Mouse (Mus musculus): Measurements from ENCODE around the gene Vrk1. TPM values are rescaled to one million over a fixed set of nuclear protein-coding genes. Genes with fewer than 3 reads are reported as not detected.
A peak's percentile ranks its signal among the peaks of the same experiment; 100 is the strongest.

Vrk1 gene
- 76.1 and 79.3 TPM in 2 replicates for polyA plus RNA-seq (2016; fragmentation: Nextera tagmentation; extraction: Ambion mirVana)

DNA sequence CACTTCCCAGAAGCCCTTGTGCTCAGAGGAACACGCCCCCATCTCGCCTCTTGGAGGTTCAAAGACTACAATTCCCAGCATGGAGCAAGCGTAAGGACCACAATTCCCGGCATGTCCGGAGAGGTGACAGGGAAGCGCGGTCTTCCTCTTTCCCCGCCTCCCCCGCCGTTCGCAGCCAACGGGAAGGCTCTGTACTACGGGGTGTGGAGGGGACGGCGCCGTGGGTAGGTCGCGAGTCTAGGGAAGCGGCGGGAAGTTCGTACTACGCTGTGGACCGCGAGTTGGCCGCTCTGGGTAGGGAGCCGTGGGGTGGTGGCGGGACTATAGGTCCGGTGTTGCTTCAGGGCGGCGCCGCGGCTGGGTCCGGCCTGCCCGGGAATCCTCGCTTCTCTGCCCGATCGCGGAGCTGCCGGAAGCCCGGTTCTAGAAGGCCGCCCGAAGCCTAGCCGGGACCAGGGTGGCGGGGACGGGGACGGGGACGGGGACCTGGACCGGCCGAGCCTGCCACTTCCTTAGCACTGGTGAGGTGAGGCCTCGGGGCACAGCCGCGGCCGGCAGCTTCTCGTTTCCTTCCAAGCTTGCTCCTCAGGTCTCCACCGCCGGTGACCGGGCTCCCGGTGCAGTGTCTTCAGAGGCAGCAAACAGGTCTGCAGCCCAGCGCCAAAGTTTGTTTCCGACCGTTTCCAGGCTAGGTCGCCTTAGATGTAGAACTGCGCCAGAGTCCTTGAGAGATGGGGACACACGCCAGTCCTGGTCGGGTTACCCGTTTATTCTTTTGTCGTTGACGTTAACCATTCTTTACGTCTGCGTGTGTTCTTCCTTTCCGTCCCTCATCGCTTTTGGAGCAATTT, at the start of gene Vrk1:
TSS of gene Vrk1 (plus strand) at position 164 of the 851 bp plus-strand sequence.
- under 1% methylated on average over 72 of the region's 72 CpGs for WGBS
- Histone ChIP-seq H3K4me1 (peaks cover 9% of the 10 kb centered on the region; the same call in 1 of the 2 replicates), H3K36me3 (no peaks in the 10 kb centered on the region), H3K27me3 (no peaks in the 10 kb centered on the region), H3K4me3 (peak within 1 kb of the TSS; percentile 91), H3K4me2 (replicated peaks) (peak within 1 kb of the TSS; percentile 72), H3K9ac (peak within 1 kb of the TSS; percentile 83), H3K27ac (peak within 1 kb of the TSS; percentile 63; the same call in 1 of the 2 replicates), H3K9me3 (no peaks in the 10 kb centered on the region)
- ATAC-seq (ENCODE audit: insufficient number of reproducible peaks, insufficient read depth, low FRiP score, low TSS enrichment) = peak; percentile 99

DNA sequence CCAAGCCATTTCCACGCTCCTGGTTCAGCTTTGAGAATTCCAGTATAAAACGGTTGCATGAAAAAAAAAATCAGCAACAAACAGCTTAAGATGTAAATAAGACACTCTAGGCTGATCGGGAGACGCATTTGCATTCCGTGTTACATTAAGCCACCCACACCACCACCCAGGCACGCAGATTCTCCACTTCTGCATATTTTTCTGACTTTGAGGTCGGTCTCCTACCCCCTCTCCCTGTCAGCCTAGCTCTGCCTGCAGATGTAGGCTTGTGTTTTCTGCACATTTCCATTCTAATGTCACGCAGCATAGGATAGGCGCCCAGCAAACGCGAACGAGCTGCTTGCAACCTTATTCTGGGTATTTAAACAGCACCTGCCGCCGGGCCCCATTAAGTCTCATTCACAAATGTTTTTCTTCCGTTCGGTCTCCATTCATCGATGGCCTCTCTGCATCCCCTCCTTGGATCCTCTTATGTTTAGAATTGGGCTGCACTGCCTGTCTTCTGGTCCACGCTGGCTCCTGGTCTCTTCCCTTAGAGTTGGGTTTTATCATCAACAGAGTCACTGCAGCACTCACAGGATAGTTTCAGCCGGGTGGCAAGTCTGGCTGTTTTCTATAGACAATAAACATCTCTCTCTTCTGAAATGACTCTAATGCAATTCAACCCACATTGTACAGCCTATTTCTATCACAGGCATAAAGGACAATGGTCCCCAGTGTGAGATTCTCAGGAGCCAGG, 49.3 kb upstream of the Vrk1 start:
- no peaks in the 10 kb centered on the region for H3K36me3 ChIP-seq
- H3K4me2 ChIP-seq (replicated peaks) = 0 out of 2 replicates have a peak overlapping the region, but pooled peaks have one; percentile 6
- H3K9me3 ChIP-seq = no peaks in the 10 kb centered on the region
- H3K4me1 ChIP-seq = peaks cover 18% of the 10 kb centered on the region
- 10% methylated on average over 19 of the region's 19 CpGs for WGBS
- H3K9ac ChIP-seq = no peak overlapping the region
- no peak overlapping the region for H3K27ac ChIP-seq
- H3K27me3 ChIP-seq = peaks cover 21% of the 10 kb centered on the region
- no peak overlapping the region for H3K4me3 ChIP-seq
- ATAC-seq (ENCODE audit: insufficient number of reproducible peaks, insufficient read depth, low FRiP score, low TSS enrichment) = no peak

DNA sequence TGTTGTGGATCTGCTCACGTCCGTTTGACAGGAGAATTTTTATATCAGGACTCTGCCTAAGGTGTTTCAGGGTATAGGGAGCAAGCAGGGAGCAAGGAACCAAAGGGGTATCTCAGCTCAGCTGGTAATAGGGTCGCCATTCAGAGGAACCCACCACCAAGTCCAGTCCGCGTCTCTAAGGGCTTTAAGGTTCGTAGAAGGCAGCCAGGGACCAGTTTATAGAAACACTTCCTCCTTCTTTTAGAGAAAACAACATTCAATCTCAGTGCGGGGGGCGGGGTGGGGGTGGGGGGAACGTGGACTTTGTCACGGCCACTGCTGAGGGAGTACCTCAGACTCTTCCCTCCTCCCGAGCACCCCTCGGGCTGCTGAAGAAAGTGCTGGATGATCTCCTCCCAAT, 48.4 kb upstream of the Vrk1 start:
- Histone ChIP-seq H3K4me2 (replicated peaks) (peak overlapping the region; percentile 87), H3K27me3 (peaks cover 26% of the 10 kb centered on the region), H3K4me3 (no peak overlapping the region), H3K27ac (no peak overlapping the region), H3K9me3 (no peaks in the 10 kb centered on the region), H3K36me3 (no peaks in the 10 kb centered on the region), H3K9ac (no peak overlapping the region), H3K4me1 (peaks cover 11% of the 10 kb centered on the region)
- no peak for ATAC-seq (ENCODE audit: insufficient number of reproducible peaks, insufficient read depth, low FRiP score, low TSS enrichment)
- 2% methylated on average over 12 of the region's 12 CpGs for WGBS

DNA sequence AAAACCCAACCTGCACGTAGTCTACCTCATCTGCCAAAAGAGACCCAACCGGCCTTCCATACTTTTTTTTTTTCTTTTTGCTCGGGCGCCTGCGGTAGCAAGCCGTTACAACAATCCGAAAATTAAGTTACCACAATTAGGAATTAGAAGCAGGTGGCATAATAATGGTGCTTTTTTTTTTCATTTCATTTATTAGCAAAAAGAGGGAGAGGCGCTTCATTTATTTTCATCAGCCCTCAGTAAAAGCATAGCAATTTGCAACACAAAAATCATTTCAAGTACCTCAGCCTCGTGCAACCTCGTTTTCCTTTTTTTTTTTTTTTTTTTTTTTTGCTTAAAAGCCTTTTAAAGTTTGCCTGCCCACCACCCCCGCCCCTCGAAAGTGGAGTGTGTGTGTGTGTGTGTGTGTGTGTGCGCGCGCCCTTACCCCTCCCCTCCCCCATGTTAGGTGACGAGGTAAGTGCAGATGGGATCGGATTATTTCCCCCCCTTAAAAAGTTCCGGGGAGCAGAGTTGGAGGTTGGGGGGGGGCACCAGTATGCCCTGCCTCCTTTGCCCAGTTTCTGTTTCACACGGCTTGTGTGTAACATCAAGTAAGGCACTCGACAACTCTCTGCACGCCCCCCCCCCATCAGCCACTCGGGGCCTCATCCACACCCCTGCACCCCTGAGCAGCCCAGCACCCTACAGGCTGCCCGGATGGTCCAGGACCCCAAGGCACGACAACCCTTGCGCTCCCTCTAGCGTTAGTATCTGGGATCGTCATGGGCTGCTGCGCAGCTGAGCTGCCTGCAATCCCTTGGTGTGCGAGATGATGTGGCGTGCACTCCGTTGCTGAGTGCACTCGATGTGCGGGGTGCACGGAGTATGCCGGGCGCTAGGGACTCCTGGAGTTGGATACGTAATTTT, 47.7 kb upstream of the Vrk1 start:
- peaks cover 26% of the 10 kb centered on the region for H3K27me3 ChIP-seq
- ATAC-seq (ENCODE audit: insufficient number of reproducible peaks, insufficient read depth, low FRiP score, low TSS enrichment) = peak; percentile 90
- under 1% methylated on average over 37 of the region's 37 CpGs for WGBS
- no peaks in the 10 kb centered on the region for H3K9me3 ChIP-seq
- peak overlapping the region; percentile 32; the same call in 1 of the 2 replicates for H3K9ac ChIP-seq
- no peak overlapping the region for H3K27ac ChIP-seq
- peaks cover 13% of the 10 kb centered on the region for H3K4me1 ChIP-seq
- peak overlapping the region; percentile 46 for H3K4me3 ChIP-seq
- H3K36me3 ChIP-seq = no peaks in the 10 kb centered on the region
- H3K4me2 ChIP-seq (replicated peaks) = peak overlapping the region; percentile 87

DNA sequence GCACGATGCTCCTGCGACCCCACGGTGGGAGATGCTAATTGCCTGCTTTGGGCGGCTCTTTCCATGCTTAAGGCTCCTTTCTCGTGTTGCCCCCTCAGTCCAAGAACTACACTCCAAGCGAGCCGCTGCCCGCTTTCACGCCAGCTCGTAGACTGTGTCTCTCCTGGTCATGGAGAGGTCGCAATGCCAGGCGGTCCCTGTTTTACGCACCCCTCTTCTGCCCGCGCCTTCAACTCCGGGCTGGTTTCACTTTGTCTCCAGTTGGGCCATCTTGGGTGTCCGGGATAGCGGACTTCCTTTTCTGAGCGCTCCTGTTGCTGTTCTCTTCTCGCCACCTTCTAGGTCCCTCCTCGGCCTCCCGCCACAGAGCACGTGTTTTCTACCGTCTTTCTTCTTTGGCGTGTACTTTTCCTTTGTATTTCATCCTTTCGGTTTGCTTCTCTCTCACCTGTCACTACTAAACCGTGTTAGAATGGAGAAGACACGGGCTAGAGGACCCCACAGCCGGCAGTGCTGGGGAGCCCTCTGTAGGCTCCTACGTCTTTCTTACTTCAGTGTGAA, 46.9 kb upstream of the Vrk1 start:
- Histone ChIP-seq H3K4me2 (replicated peaks) (peak overlapping the region; percentile 87), H3K9me3 (no peaks in the 10 kb centered on the region), H3K4me3 (peak overlapping the region; percentile 46), H3K36me3 (no peaks in the 10 kb centered on the region), H3K27ac (no peak overlapping the region), H3K27me3 (peaks cover 26% of the 10 kb centered on the region), H3K4me1 (peaks cover 21% of the 10 kb centered on the region), H3K9ac (peak overlapping the region; percentile 32; the same call in 1 of the 2 replicates)
- peak; percentile 19; the same call in 1 of the 2 replicates for ATAC-seq (ENCODE audit: insufficient number of reproducible peaks, insufficient read depth, low FRiP score, low TSS enrichment)
- WGBS = 4% methylated on average over 30 of the region's 30 CpGs

DNA sequence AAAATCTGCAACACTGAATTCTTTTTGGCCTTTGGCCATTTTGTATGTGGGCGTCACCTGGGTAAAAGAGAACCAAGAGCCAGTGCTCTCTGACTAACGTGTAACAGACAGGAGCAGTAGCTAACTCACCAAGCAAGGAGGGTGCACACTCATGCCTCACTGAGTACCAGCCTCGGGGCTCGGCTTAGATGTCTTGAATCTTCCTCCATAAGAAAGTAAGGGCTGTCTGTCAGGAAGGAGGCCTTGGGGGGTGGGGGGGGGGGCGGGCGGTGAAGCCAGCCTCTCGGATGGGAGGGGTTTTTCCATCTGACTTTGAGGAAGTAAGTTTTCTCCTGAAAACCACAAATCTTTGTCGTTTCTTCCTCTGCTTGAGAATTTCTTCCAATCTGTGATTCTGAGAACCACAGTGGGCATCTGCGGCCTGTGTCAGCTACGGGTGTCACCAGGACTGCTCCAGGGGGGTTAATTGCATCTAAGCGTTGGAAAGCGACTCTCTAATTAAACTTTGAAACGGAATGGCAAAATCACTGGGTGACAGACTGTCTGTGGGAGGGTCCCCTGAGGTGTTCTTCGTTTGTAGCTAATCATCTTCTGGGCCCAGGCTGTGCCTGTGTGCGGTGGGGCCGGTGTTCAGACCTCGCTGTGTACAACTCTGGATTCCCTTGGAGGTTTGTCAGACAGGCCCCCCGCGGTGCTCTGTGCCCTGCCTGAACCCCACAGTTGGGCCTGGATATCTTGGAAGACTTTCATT, 43.0 kb upstream of the Vrk1 start:
- H3K27me3 ChIP-seq = 0 out of 2 replicates have a peak, but pooled peaks cover 8% of the 10 kb centered on the region
- no peak overlapping the region for H3K4me2 ChIP-seq (replicated peaks)
- no peak overlapping the region for H3K9ac ChIP-seq
- no peak for ATAC-seq (ENCODE audit: insufficient number of reproducible peaks, insufficient read depth, low FRiP score, low TSS enrichment)
- 29% methylated on average over 19 of the region's 19 CpGs for WGBS
- H3K36me3 ChIP-seq = no peaks in the 10 kb centered on the region
- no peaks in the 10 kb centered on the region for H3K9me3 ChIP-seq
- peaks cover 10% of the 10 kb centered on the region for H3K4me1 ChIP-seq
- H3K27ac ChIP-seq = no peak overlapping the region
- H3K4me3 ChIP-seq = no peak overlapping the region

DNA sequence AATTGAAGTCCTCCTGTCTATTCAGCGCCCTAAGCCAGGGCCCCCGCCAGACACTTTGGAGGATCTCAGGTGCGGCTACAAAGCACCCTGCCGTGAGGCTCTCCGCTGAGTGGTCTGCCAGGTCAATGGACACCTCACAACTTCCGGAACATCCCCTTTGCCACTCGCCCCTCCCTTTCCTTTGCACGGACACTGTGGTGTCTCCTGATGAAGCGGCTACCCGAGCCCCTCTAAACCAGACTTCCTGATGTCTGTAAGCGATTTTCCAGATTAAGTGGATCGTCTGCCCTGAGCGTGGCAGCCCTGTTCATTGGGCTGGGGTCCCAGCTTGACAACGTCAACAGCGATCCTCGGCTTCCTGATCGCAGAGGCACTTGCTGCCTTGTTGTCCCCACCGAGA, 42.2 kb upstream of the Vrk1 start:
- Histone ChIP-seq H3K36me3 (no peaks in the 10 kb centered on the region), H3K27me3 (0 out of 2 replicates have a peak, but pooled peaks cover 8% of the 10 kb centered on the region), H3K4me3 (peak overlapping the region; percentile 13; the same call in 1 of the 2 replicates), H3K27ac (no peak overlapping the region), H3K4me1 (peaks cover 10% of the 10 kb centered on the region), H3K9ac (no peak overlapping the region), H3K4me2 (replicated peaks) (peak overlapping the region; percentile 44), H3K9me3 (no peaks in the 10 kb centered on the region)
- 3% methylated on average over 18 of the region's 18 CpGs for WGBS
- ATAC-seq (ENCODE audit: insufficient number of reproducible peaks, insufficient read depth, low FRiP score, low TSS enrichment) = no peak

DNA sequence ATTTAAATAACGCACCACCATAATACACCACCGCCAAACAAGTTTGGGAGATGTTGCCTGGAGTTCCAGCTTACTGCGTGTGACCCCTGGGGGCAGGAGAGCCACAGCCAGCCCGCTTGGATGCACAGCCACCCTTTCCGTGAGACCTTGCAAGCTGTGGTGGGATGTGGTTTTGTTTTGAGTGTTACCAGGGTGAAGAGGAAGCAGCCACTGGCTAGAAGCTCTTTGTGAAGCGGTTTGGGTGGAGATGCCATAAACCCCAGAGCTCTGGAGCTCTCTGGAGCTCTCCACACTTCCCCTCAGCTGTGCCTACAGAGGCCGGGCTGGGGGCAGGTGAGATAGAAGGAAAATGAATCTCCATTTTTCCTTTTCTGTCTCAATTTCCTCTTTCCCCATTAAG, 38.8 kb upstream of the Vrk1 start:
- H3K4me1 ChIP-seq = peaks cover 17% of the 10 kb centered on the region
- H3K27ac ChIP-seq = no peak overlapping the region
- H3K4me3 ChIP-seq = no peak overlapping the region
- no peaks in the 10 kb centered on the region for H3K9me3 ChIP-seq
- no peak overlapping the region for H3K9ac ChIP-seq
- 0 out of 2 replicates have a peak, but pooled peaks cover 4% of the 10 kb centered on the region for H3K27me3 ChIP-seq
- H3K4me2 ChIP-seq (replicated peaks) = no peak overlapping the region
- ATAC-seq (ENCODE audit: insufficient number of reproducible peaks, insufficient read depth, low FRiP score, low TSS enrichment) = no peak
- 65% methylated on average over 7 of the region's 7 CpGs for WGBS
- no peaks in the 10 kb centered on the region for H3K36me3 ChIP-seq

DNA sequence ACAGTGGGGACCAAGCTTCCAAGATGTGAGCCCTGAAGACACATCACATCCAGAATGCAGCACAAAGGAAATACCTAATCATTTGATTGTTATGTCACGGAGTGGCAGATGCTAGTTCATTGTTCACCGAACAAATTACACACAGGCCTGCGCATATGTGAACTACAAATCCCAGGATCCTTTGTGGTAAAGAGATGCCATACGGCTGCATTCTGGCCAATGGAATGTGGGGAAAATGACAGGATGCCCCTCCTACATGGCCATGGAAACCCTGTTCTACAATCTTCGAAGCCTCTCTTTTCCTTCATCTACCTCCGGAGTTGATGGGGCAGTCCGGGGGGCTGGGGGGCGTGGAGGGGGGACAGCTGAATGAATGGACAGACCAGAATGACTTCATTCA, 37.4 kb upstream of the Vrk1 start:
- H3K4me3 ChIP-seq = no peak overlapping the region
- no peak overlapping the region for H3K27ac ChIP-seq
- no peaks in the 10 kb centered on the region for H3K9me3 ChIP-seq
- H3K4me2 ChIP-seq (replicated peaks) = no peak overlapping the region
- peaks cover 12% of the 10 kb centered on the region for H3K4me1 ChIP-seq
- no peak for ATAC-seq (ENCODE audit: insufficient number of reproducible peaks, insufficient read depth, low FRiP score, low TSS enrichment)
- H3K27me3 ChIP-seq = 0 out of 2 replicates have a peak, but pooled peaks cover 3% of the 10 kb centered on the region
- no peak overlapping the region for H3K9ac ChIP-seq
- H3K36me3 ChIP-seq = no peaks in the 10 kb centered on the region
- WGBS = 90% methylated on average over 8 of the region's 8 CpGs

DNA sequence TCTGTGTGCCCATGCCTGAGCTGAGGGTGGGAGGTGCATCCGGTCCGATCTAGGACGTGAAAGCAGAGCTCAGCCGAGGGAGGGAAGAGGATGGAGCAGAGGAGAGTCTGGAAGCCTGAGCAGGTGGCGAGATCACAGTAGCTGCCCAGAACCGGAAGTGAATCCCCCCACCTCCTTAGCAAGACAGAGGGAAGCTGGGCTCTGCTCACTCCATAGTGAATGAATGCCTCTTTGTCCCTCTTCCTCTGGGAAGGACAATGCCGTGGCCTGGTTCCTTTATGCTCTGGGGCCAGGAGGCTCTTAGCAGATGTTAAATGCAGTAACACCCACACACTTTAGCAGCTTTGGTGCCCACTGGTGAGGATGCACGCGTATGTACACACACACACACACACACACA, 36.3 kb upstream of the Vrk1 start:
- ATAC-seq (ENCODE audit: insufficient number of reproducible peaks, insufficient read depth, low FRiP score, low TSS enrichment) = 0 out of 2 replicates have a peak, but pooled peaks have one; percentile 53
- Histone ChIP-seq H3K9me3 (no peaks in the 10 kb centered on the region), H3K9ac (no peak overlapping the region), H3K36me3 (no peaks in the 10 kb centered on the region), H3K27ac (no peak overlapping the region), H3K4me2 (replicated peaks) (no peak overlapping the region), H3K27me3 (0 out of 2 replicates have a peak, but pooled peaks cover 3% of the 10 kb centered on the region), H3K4me3 (no peak overlapping the region), H3K4me1 (peaks cover 8% of the 10 kb centered on the region; the same call in 1 of the 2 replicates)
- 30% methylated on average over 9 of the region's 9 CpGs for WGBS
